Mouse (Mus musculus) MN1 (cell line): Measurements from ENCODE around the gene Ssna1.
"Not testable (repeated sequence)": the region's sequence is repeated elsewhere in the genome, so short reads cannot be mapped to it uniquely, and the experiment has no call there.

Experiments used
- DNase-seq: peaks from one replicate; pipeline ENCODE4 v3.0.0-alpha.2; 2016; ENCODE audit warnings: low spot score

Gene Ssna1

DNA sequence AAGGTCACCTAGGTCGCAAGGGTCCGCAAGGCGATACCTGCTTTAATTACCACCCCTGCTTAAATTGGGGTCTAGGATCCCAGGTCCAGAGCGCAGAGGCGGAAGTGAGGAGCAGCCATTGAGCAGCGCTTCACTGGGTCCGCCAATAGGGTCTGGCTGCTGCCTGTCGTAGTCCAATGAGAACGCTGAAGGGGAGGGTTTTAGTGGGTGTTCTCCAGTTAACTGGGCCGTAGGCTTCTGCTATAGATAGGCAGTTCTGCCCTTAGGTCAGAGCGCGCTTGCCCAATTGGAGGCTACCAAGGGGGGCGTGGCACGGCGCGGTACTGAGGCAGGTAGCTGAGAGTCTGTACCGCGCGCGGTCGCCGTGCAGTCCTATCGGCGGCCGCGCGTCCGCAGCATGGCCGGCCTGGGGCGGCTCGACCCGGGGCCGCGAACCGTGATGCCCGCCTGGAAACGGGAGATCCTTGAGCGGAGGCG is 9.9 kb downstream of the Ssna1 start, which contains the start of gene Tprn:
TSS of gene Tprn (plus strand) at position 328 of the 477 bp plus-strand sequence.
- DNase-seq, result peak; percentile 96

DNA sequence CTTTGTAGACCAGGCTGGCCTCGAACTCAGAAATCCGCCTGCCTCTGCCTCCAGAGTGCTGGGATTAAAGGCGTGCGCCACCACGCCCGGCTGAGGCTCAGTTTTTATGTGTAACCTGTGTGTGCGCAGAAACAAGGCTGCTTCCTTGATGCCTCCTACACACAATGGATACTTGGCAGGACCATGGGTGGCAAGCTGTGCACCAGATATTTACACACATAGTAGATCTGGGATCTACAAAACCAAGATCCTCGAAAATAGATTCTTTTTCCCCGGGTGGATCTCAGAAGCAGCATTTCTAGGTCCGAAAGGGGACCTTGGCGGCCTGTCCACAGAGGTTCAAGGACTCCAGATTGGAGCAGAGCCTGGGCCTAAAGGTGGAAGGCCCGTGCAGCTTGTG is 10.4 kb downstream of the Ssna1 start:
- DNase-seq, result peak; percentile 56

DNA sequence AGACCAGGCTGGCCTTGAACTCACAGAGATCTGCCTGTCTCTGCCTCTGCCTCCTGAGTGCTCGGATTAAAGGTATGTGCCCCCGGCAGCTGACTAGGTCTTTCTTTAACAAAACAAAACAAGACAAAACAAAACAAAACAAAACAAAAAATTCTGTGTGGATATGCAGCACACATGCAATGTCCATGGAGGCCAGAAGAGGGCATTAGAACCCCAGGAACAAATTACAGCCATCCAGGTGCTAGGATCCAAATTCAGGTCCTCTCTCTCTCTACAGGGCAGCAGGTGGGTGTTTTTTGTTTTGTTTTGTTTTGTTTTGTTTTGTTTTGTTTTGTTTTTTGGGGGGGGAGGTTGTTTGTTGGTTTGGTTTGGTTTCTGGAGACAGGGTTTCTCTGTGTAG is 13.4 kb downstream of the Ssna1 start:
- DNase-seq, result no peak

DNA sequence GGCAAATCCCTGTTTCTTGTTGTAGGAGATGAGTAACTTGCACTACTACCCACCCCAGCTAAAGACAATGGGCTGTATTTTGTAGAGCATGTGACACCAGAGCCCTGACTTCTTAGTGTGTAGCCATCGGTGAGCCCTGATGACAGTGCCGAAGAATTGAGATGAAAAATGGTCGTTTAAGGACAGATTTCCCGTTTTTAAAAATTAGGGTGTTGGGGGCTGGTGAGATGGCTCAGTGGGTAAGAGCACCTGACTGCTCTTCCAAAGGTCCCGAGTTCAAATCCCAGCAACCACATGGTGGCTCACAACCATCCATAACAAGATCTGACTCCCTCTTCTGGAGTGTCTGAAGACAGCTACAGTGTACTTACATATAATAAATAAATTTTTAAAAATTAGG is 15.0 kb downstream of the Ssna1 start:
- not testable (repeated sequence) for DNase-seq

DNA sequence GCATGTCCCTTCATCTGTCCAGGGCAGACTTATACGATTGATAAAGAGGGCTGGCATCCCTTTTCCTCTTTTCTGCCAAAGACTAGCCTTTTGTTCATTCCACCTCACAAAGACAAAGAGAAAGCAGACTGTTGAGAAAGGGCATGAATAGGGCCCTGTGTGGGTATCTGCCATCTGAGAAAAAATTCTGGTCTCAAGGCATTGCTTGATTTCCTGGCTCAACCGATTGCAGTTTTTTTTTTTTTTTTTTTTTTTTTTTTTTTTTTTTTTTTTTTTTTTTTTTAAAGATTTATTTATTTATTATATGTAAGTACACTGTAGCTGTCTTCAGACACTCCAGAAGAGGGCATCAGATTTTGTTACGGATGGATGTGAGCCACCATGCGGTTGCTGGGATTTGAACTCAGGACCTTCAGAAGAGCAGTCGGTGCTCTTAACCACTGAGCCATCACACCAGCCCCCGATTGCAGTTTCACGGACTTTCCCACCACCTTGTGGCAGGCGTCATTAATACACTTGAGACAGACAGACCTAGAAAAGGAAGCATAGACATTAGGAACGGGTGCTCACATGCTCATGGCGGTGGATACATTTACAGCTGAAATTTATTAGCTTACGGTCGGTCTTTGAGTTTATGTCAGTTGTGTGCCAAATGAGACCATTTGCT is 15.7 kb downstream of the Ssna1 start:
- DNase-seq, result peak; percentile 80

DNA sequence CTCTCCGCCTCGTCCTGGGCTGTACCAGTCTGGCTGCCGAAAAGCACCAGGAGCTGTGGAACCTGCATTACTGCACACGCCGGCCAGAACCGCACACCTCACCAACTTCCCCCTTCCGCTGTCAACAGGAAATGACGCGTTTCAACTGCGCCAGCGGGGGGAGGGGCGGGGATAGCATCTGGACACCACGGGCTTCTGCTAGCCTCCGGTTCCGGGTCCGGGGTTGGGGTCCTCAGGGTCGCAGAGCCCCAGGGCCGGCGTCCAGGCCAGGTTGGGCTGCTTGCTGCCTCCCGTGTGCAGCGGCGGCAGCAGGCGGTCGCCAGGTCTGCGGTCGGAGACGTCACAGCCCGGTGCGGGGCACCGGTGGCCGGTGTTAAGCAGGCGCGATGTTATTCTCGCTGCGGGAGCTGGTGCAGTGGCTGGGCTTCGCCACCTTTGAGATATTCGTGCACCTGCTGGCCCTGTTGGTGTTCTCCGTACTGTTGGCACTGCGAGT is 16.9 kb downstream of the Ssna1 start, which contains the start of gene Tmem203:
TSS of gene Tmem203 (plus strand) at position 156 of the 496 bp plus-strand sequence.
- DNase-seq, result peak; percentile 87

DNA sequence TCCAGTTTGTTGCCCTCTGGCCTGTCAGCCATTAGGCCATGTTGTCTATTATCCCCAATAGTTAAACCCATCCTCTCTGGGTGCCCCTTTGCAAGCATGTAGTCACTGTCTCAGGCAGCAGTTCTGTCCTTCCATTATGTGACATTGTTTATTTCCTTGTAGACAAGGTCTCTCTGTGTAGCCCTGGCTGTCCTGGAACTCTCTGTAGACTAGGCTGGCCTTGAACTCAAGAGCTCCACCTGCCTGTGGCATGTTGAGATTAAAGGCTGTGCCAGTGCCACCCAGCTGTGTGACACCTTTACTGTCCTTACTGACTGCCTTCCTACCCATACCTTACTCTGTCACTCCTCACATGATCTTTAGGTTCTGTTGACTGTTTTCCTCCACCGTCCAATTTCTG is 19.9 kb downstream of the Ssna1 start:
- DNase-seq, result no peak

DNA sequence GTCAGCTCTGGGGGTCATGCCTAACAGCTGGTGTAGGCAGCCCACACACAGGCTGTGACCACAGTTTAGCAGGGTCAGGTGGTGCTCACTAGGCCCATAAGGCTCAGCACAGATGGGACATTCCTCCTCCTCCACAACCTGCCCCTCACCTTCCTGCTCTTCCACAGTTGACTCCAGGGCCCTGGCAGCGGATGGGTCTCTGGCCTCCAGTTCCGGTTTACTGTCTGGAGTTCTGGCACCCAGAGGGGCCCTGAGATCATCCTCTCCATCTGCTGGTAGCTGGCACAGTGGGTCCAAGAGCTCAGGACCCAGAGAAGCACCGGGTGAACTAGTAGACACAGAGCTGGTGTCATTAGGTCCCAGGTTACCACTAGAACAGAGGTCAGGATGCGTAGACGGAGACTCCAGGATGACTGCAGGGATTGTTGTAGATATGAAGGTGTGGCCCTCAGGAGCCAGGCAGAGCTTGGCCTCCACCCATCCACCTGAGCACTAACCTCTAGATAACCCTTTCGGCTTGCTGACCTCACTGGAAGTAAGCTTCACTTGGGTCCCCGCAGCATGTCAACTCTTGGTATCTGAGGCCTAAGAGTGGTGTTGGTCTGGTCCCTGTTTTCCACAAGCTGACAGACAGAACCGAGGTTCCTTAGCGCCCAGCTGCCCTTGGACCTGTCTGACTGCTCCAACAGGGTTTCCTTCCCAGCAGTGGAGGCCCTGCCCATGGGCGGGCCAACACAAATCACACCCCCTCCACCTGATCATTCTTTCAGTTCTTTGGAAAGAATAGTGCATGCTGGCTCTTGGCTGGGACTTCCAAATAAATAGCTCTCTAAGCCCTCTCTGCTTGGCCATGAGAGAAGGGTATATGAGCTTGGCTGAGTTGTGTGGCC is 25.8 kb downstream of the Ssna1 start, which contains the start of gene AL732309.1:
TSS of gene AL732309.1 (minus strand) at position 681 of the 890 bp plus-strand sequence.
- no peak for DNase-seq

DNA sequence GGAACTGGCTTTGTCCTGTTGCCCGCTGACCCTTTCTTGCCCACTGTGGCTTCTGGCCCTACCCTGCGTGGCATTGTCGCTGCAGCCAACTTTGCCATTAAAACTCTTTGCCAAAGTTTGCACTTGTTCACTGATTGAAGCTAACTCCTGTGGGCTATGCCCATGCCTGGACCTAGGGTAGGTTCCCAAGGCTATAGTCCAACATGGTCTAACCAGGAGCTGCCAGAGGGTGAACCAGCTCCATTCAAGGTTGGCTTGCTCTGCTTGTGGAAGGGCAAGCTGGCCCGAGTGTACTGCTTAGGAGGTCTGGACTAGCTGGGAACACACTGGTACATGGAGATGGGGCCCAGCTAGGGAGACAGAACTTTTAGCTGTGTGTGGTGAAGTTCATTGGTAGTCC is 28.1 kb downstream of the Ssna1 start:
- DNase-seq, result no peak

DNA sequence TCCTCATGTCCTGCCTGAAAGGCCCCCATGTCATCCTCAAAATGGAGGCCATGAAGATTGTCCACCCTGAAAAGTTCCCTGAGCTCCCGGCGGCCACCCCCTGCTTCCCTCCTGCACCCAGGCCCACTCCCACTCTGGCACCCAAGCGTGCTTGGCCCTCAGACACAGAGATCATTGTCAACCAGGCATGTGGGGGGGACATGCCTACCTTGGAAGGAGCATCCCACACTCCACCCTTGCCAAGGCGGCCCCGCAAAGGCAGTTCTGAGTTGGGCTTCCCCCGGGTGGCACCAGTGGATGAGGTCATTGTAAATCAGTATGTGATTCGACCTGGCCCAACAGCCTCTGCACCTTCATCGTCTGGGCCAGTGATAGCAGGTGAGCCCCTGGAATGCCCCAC is 28.9 kb downstream of the Ssna1 start:
- DNase-seq, result no peak

DNA sequence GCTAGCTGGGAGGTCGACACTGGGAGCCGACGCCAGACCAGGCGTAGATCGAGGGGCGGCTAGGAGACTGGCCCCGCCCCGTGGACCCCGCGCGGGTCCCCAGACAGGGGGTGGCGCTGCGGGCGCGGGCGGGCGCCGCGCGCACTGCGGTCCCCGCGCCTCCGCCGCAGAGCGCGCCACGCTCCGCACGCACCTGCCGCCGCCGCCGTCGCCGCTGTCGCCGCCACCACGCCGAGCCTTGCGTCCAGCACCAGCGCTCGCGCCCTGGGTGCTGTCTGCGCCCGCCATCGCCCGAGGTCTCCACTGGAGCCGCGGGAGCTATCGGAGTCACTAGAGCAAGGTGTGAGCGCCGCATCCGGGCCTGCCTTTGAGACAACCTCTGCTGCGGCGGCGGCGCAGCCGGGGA is 30.1 kb downstream of the Ssna1 start, which contains the start of the genes Rnf208 and Cysrt1:
TSS of gene Rnf208 (plus strand) at position 155 of the 406 bp plus-strand sequence.
TSS of gene Cysrt1 (minus strand) at position 352 of the 406 bp plus-strand sequence.
- DNase-seq, result peak; percentile 30

DNA sequence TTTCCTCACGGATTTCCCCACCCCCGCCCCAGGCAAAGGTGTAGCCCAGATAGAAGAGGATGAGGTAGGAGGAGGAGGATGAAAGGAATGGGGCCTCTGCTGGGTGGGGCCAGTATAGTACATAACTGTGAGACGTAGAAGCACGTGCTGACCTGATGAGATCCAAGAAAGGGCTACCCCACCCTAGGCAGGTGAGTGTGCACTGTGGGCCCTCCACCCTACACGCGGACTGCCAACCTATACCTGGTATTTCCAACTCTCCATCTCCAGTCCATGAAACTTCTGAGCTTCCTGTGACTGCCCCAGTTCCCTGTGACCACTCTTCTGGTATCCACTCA is 30.8 kb downstream of the Ssna1 start:
- DNase-seq, result no peak

DNA sequence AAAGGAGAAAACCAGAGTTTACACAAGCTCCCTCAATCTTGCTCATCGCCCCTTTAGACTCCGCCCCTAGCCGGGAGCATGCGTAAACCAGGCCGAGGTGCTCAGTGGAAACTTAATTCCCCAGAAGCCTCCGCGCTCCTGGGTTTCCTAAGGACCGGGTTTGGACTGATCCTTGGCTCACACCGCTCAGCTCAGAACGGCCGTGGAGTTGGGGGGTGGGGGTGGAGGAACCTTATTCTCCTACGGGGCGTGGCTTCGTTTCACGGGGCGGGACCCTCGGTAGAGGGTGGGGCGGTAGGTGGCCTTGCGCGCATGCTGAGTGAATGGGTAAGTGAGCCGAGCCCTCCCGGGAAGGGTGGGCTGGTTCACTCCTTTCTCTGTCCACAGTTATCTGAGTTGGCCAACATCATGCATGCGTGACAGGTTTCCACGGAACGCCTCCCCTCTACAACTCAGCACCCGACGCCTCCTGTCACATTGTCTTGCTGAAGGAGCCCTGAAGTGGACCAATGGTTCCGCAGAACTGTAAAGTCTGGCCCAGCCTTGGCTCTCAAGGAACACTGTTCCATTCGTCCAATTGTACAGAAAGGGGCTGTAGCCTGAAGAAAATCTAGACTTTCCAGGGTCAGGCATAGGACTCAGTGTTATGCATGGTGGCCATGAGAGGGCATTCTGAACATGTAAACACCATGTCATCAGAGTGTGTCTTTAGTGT is 31.4 kb downstream of the Ssna1 start:
- peak; percentile 68 for DNase-seq

DNA sequence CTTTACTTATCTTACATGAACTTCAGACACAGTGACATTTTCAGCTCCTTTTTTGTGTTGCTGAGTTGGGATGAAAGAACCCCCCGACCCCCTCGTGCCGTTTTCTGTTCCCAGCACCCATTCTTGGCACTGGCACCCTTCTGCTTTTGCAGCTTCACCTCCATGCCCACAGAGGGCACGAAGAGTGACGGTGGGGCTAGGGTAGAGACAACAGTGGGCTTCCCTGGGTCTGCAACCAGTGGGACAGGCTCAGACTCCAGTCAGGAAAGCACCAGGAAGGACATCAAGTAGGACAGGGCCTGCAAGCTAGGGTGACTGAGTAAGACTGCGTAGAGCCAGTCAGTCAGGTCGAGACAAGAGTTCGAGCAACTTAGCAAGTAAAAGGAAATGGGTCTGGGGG is 31.9 kb downstream of the Ssna1 start:
- DNase-seq, result no peak

DNA sequence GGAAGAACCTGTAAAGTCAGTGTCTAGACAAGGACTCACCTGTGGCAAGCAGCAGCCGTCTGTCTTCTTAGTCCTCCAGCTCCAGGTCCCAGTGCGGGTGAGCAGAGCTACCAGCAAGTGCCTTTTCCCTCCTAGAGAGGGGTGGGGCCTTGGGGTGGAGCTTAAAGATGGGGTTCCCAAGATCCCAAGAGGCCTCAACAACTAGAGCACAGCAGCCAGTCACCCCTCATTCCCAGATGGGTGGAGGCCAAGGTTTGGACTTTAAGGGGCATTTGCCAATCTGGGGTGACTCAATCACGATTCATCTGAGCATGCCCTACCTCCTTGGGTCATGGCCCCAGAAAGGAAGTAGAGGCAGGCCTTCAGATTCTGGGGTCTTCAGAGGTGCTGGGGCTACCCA is 32.5 kb downstream of the Ssna1 start:
- no peak for DNase-seq

DNA sequence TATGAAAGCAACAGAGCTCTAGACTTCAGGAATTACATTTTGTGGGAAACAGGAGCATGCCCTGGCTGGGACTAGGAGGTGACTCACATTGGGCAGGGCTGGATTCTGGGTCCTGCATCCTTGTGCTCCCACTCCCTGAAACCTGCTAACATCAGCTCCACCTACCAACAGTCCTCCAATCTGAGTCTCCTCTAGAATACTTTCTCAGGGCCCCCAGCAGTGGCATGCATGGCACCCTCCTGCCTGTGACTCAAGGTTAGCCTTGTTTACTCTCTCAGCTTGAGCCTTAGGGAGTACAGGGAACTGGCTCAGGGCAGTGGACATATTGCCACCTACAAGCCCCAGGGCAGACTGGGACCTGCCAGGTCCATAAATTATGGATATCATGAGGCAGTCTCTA is 34.1 kb downstream of the Ssna1 start:
- no peak for DNase-seq

DNA sequence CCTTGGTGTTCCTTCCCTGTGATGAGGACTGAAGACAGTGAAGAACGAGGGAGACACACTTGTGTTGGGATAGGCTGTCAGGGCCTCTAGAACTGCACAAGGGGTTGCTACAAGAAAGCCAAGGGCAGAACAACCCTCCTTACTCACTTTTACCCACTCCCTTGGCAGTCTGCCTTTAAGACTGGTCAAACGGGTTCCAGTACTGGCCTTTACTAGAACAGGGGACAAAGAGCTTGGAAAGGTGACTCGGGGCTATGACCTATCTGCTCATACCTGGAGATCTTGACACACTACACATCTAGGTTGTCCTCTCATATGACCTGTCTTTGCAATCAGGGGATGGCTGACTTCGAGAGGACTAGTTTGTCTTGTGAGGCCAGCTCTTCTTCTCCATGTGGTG is 34.7 kb downstream of the Ssna1 start:
- DNase-seq, result no peak

DNA sequence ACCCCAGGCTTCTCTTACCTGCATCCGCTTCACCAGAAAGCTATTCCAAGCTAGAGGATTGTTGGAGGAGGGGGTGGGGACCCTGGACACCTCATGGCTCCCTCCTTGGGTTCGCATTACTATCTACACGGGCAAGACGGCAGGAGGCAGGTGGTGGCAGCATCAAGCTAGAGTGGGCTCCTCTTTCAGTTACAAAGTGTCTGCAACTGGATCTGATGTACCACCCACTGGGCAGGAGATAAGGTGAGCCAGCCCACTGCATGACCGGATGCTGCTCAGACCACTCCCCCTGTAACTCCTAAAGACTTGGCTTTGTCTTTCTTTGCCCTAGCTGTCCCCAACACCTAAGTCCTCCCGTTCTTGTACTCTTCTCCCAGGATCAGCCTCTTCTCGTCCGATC is 35.6 kb downstream of the Ssna1 start, which contains the start of gene Rnf224:
TSS of gene Rnf224 (minus strand) at position 174 of the 400 bp plus-strand sequence.
- no peak for DNase-seq

DNA sequence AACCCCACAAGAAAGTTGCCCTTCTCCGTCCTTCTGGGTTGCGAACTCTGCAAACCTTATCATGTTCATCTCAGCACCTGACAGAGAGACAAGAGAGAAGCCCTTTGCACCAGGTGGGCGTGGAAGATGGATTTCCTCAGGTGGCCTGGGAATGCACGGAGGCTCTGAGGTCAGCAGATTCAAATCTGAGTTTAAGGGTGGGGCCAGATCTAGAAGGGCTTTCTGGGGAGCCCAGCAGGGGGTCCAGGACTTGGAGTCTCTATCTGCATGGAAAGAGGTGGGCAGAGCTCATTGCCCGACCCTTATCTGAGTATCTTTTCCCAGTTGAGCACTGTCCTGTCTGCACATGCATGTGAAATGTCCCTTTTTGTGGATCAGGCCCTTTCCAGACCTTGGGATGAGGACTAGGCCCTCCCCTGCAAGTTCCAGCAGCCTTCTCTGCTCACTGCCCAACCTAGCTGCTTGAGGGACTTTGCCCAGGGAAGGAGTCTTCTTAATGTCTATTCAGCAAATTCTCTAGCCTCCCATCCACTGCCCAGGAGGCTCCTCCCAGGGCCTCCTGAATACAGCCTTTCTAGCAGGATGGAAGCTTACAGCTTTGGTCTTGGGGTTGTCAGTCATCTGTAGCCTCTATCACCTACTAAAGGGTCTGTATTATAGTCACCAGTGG is 37.6 kb downstream of the Ssna1 start:
- DNase-seq, result no peak

DNA sequence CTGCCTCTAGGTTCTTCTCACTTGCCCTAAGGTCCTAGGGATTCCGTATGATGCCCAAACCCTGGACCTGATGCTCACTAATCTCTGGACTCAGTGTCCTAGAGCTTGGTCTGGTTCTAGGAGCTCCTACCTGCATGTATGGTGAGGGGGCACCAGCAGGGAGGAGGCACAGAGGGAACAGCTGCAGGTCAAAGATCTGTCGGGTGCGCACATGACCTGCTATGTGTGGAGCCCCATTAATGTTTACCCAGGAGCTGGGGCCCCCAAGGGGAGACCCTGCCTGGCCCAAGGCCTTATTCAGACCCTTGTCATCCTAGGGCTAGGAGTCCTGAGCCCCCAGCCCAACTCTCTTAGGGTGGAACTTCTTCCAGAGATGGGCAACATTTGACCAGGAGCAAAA is 38.2 kb downstream of the Ssna1 start, which contains the start of gene Slc34a3:
TSS of gene Slc34a3 (minus strand) at position 315 of the 400 bp plus-strand sequence.
- no peak for DNase-seq

DNA sequence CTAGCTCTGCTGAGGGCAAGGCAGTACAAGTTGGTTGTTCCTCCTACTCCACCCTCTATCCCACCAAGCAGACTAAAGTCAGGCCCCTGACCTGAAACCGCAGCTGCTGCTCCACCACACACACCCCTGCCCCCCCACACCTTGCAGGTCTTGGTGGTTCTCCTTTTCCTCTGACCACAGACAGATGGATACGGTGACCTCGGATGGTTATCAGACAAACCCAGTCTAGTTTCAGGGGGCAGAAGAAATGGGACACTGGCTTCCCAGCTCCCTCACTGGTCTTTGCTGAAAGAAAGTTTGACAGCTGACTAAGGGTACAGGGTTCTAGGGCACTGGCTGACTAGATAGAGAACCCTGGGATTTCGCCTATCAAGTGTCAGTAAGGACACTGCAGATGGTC is 38.8 kb downstream of the Ssna1 start:
- DNase-seq, result no peak
